Mouse (Mus musculus): Measurements from ENCODE around the gene Zfp982. TPM values are rescaled to one million over a fixed set of nuclear protein-coding genes. Genes with fewer than 3 reads are reported as not detected.
"Not testable (repeated sequence)": the region's sequence is repeated elsewhere in the genome, so short reads cannot be mapped to it uniquely, and the experiment has no call there.

Gene Zfp982
- polyA plus RNA-seq, 1 experiment from 2014 or later, result 4.9 TPM

DNA sequence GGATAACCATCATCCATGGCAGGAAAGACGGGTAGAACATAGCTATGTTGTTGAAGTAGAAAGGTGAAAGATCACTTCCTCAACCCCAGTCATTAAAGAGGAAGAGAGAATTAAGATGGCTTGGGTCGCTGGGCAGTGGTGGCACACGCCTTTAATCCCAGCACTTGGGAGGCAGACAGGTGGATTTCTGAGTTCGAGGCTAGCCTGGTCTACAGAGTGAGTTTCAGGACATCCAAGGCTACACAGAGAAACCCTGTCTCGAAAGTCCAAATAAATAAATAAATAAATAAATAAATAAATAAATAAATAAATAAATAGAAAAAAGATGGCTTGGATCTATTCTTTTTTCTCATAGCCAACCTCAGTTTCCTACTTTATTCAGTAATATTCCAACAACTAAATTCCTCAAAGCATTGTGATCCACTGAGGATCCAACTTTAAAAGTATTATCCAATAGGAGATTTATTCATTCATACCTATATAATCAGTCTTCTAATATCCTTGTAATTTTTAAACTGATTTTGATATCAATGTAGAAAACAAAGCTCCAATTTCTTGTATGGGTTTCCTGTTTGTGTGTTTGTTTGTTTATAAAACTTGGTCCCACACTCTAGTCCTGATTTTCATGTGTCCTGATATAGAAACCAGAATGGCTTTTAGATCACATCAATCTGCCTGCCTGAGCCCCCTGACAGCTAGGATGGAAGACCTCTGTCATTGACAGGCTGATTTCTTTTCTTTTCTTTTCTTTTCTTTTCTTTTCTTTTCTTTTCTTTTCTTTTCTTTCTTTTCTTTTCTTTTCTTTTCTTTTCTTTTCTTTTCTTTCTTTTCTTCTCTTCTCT, 6.8 kb downstream of the Zfp982 start:
- not testable (repeated sequence) for H3K9me3 ChIP-seq (replicated peaks; ENCODE audit: low read length); H3K9ac ChIP-seq (ENCODE audit: low read depth, low read length); H3K36me3 ChIP-seq (ENCODE audit: insufficient read depth, low read length); H3K27me3 ChIP-seq (ENCODE audit: insufficient read depth, low read length); DNase-seq (ENCODE audit: low spot score); H3K4me2 ChIP-seq (ENCODE audit: low read length); H3K27ac ChIP-seq; H3K4me3 ChIP-seq (replicated peaks; ENCODE audit: low read depth, low read length); ATAC-seq (replicated peaks; ENCODE audit: low FRiP score, low read depth); H3K4me1 ChIP-seq (replicated peaks; ENCODE audit: insufficient read depth, low read length)
- WGBS, result 89% methylated on average over 5 of the region's 5 CpGs

- H3K9me3 ChIP-seq (replicated peaks; ENCODE audit: low read length), result peaks cover 18% of the 10 kb centered on the region
- no peak overlapping the region for H3K4me3 ChIP-seq (replicated peaks; ENCODE audit: low read depth, low read length)
- no peak overlapping the region for H3K27ac ChIP-seq
- WGBS, result 88% methylated on average over 2 of the region's 2 CpGs
- DNase-seq (ENCODE audit: low spot score) (no peak), ATAC-seq (replicated peaks; ENCODE audit: low FRiP score, low read depth) (no peak)
- no peaks in the 10 kb centered on the region for H3K4me1 ChIP-seq (replicated peaks; ENCODE audit: insufficient read depth, low read length)
- H3K27me3 ChIP-seq (ENCODE audit: insufficient read depth, low read length), result no peaks in the 10 kb centered on the region
- no peaks in the 10 kb centered on the region; the same call in 1 of the 2 replicates for H3K36me3 ChIP-seq (ENCODE audit: insufficient read depth, low read length)
- no peak overlapping the region for H3K4me2 ChIP-seq (ENCODE audit: low read length)
- TF ChIP-seq CTCF (IDR thresholded peaks at IDR 0.05; ENCODE audit: low read depth), result no peak
- H3K9ac ChIP-seq (ENCODE audit: low read depth, low read length), result no peak overlapping the region
These were observed 17.0 kb downstream of the Zfp982 start for GRCm38 (mm10) chr4:147509174-147509573.

DNA sequence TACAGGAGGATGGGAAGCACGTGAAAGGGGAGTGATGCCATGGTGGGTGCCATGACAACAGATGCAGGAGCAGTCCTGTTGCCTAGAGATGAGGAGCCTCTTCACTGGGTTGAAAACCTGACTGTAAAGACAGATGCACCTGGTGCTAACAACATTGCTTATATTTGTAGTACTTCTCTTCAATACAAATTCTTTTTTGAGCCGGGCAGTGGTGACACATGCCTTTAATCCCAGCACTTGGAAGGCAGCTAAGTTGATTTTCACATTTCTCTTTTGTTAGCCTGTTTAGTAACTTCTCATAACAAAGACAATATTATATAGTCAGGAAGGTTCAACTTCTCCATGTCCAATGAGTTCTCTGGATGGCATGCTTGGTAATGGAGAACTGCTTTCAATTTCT, 26.8 kb downstream of the Zfp982 start:
- no peak overlapping the region for H3K9ac ChIP-seq (ENCODE audit: low read depth, low read length)
- no peak for DNase-seq (ENCODE audit: low spot score)
- 66% methylated on average over 2 of the region's 2 CpGs for WGBS
- no peak for TF ChIP-seq CTCF (IDR thresholded peaks at IDR 0.05; ENCODE audit: low read depth)
- H3K9me3 ChIP-seq (replicated peaks; ENCODE audit: low read length), result peaks cover 33% of the 10 kb centered on the region
- no peak overlapping the region for H3K4me2 ChIP-seq (ENCODE audit: low read length)
- H3K4me1 ChIP-seq (replicated peaks; ENCODE audit: insufficient read depth, low read length), result no peaks in the 10 kb centered on the region
- H3K36me3 ChIP-seq (ENCODE audit: insufficient read depth, low read length), result no peaks in the 10 kb centered on the region
- H3K27ac ChIP-seq, result no peak overlapping the region
- 0 out of 2 replicates have a peak, but pooled peaks have one; percentile 25 for ATAC-seq (replicated peaks; ENCODE audit: low FRiP score, low read depth)
- H3K4me3 ChIP-seq (replicated peaks; ENCODE audit: low read depth, low read length), result no peak overlapping the region
- H3K27me3 ChIP-seq (ENCODE audit: insufficient read depth, low read length), result no peaks in the 10 kb centered on the region

- H3K4me3 ChIP-seq (replicated peaks; ENCODE audit: low read depth, low read length), result no peak overlapping the region
- DNase-seq (ENCODE audit: low spot score) (no peak), ATAC-seq (replicated peaks; ENCODE audit: low FRiP score, low read depth) (no peak; the same call in 1 of the 2 replicates)
- no peak overlapping the region for H3K9ac ChIP-seq (ENCODE audit: low read depth, low read length)
- H3K36me3 ChIP-seq (ENCODE audit: insufficient read depth, low read length), result no peaks in the 10 kb centered on the region
- TF ChIP-seq CTCF (IDR thresholded peaks at IDR 0.05; ENCODE audit: low read depth), result no peak
- no peaks in the 10 kb centered on the region for H3K4me1 ChIP-seq (replicated peaks; ENCODE audit: insufficient read depth, low read length)
- H3K9me3 ChIP-seq (replicated peaks; ENCODE audit: low read length), result peaks cover 38% of the 10 kb centered on the region
- no peak overlapping the region for H3K27ac ChIP-seq
- H3K4me2 ChIP-seq (ENCODE audit: low read length), result no peak overlapping the region
- H3K27me3 ChIP-seq (ENCODE audit: insufficient read depth, low read length), result no peaks in the 10 kb centered on the region
These were observed 27.9 kb downstream of the Zfp982 start for GRCm38 (mm10) chr4:147520100-147520499.

GRCm38 (mm10) chr4:147525125-147525524, 32.9 kb downstream of the Zfp982 start:
- DNase-seq (ENCODE audit: low spot score) (no peak), ATAC-seq (replicated peaks; ENCODE audit: low FRiP score, low read depth) (no peak)
- Histone ChIP-seq H3K4me3 (replicated peaks; ENCODE audit: low read depth, low read length) (no peak overlapping the region), H3K9ac (ENCODE audit: low read depth, low read length) (no peak overlapping the region), H3K4me2 (ENCODE audit: low read length) (no peak overlapping the region), H3K27me3 (ENCODE audit: insufficient read depth, low read length) (no peaks in the 10 kb centered on the region), H3K4me1 (replicated peaks; ENCODE audit: insufficient read depth, low read length) (no peaks in the 10 kb centered on the region), H3K9me3 (replicated peaks; ENCODE audit: low read length) (peaks cover 30% of the 10 kb centered on the region), H3K27ac (no peak overlapping the region), H3K36me3 (ENCODE audit: insufficient read depth, low read length) (no peaks in the 10 kb centered on the region)
- 88% methylated on average over 1 of the region's 1 CpGs for WGBS
- TF ChIP-seq CTCF (IDR thresholded peaks at IDR 0.05; ENCODE audit: low read depth), result no peak

GRCm38 (mm10) chr4:147530366-147530765, 38.1 kb downstream of the Zfp982 start:
- Histone ChIP-seq H3K4me3 (replicated peaks; ENCODE audit: low read depth, low read length) (no peak overlapping the region), H3K27me3 (ENCODE audit: insufficient read depth, low read length) (no peaks in the 10 kb centered on the region), H3K4me1 (replicated peaks; ENCODE audit: insufficient read depth, low read length) (no peaks in the 10 kb centered on the region), H3K9me3 (replicated peaks; ENCODE audit: low read length) (peaks cover 16% of the 10 kb centered on the region), H3K27ac (no peak overlapping the region), H3K4me2 (ENCODE audit: low read length) (no peak overlapping the region), H3K9ac (ENCODE audit: low read depth, low read length) (no peak overlapping the region), H3K36me3 (ENCODE audit: insufficient read depth, low read length) (no peaks in the 10 kb centered on the region)
- DNase-seq (ENCODE audit: low spot score) (no peak), ATAC-seq (replicated peaks; ENCODE audit: low FRiP score, low read depth) (no peak)
- 90% methylated on average over 1 of the region's 1 CpGs for WGBS
- no peak for TF ChIP-seq CTCF (IDR thresholded peaks at IDR 0.05; ENCODE audit: low read depth)

DNA sequence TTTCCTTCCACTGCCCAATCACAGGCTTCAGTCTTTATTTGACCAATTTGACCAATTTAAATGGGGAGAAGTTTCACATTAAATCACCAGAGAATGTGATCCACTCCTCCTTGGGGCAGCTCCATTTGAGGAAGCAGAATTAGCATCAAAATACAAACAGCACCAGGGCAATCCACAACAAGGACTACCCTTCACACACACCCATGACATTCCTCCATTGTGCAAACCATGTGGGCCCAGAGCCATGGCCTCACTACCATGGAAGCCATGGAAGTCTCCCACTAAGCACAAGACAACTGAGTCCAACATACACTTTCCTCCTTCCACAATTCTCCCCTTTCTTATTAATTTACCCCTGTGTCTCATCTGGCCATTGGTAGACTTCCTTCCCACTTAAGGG, 43.7 kb downstream of the Zfp982 start:
- not testable (repeated sequence) for H3K9ac ChIP-seq (ENCODE audit: low read depth, low read length); H3K4me2 ChIP-seq (ENCODE audit: low read length); H3K4me3 ChIP-seq (replicated peaks; ENCODE audit: low read depth, low read length); H3K27me3 ChIP-seq (ENCODE audit: insufficient read depth, low read length); DNase-seq (ENCODE audit: low spot score); H3K36me3 ChIP-seq (ENCODE audit: insufficient read depth, low read length); H3K27ac ChIP-seq; ATAC-seq (replicated peaks; ENCODE audit: low FRiP score, low read depth); H3K4me1 ChIP-seq (replicated peaks; ENCODE audit: insufficient read depth, low read length)
- peaks cover 13% of the 10 kb centered on the region; the same call in 1 of the 2 replicates for H3K9me3 ChIP-seq (replicated peaks; ENCODE audit: low read length)
